Mouse (Mus musculus) lung, adult 18-20 months (tissue): ENCODE measurements around the gene Atp8a2.
"Not testable (repeated sequence)": the region's sequence is repeated elsewhere in the genome, so short reads cannot be mapped to it uniquely, and the experiment has no call there.

Source experiments
- DNase-seq, 2 experiments: peaks; one replicate each; pipeline ENCODE4 v3.0.0; 2022; ENCODE audit warnings: mixed read lengths in 2 of 2

The Atp8a2 gene

DNA sequence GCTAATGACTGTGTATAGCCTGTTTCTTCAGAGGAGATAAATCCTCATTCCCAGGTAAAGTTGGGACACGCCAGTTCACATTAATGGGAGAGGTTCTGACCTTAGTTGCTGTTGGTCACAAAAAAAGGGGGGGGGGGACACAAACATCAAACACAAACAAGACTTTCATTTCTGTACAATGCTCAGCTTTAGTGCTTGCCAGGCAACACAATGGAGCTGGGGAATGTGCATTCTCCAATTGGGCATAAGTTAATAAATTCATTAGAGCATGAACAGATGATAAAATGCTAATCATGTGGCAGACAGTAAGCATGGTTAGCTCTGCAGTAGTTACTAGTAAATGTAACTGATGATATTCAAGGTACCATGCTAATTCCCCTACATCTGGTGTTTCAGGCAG lies 195.2 kb downstream of the Atp8a2 start:
- DNase-seq, result no peak

DNA sequence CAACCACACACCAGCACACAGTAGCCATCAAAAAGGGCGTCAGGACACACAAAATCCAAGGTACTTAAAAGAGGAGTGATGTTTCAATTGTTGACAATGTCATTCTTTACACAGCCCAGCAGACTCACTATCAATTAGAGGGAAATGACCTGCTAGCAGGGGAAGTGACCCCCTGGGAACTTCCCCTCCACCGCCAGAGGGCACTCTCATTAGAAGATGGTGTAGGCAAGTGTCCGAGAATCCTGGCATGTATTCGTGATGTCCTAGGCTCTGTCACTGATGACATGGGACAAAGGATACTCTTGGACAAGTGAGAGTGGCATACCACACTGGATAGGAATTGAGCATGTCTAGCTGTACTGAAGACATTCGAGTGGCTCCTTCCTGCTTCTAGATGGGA lies 208.1 kb downstream of the Atp8a2 start:
- DNase-seq, result no peak

DNA sequence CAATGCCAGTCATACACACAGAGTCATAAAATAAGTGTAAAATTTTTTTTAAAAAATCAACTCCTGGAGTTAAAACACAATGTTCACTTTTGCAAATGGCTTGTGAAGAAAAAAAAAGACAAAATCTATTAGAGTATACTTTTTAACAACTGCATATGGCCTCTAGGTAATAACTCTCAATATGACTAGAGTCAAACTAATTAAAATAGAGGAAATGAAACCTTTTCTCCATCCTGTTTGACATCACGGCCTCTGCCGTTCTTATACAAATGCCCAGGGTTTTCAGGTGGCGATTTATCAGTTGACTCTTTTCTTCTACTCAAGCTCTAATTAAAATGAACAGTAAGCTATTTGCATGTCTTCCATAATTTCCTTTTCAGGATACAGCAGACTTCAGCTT lies 209.0 kb downstream of the Atp8a2 start:
- DNase-seq, result no peak

DNA sequence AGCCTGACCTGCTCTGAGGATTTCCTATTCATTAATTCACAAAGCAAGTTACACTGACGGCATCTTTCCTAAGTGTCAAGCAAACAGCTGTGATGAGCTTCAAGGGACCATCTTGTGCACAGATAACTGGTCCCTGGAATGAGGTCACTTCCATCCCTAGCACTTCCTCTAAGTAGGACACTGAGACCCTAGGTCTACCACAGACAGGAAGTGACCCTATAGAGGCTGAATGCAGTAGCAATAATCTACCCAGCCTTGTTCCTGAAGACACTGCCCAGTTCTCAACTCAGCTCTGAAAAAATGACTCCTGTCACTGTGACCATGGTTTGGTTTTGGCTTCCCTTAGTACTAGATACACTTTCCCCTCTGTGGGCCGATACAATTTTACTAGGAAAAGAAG lies 219.0 kb downstream of the Atp8a2 start:
- DNase-seq, result no peak

DNA sequence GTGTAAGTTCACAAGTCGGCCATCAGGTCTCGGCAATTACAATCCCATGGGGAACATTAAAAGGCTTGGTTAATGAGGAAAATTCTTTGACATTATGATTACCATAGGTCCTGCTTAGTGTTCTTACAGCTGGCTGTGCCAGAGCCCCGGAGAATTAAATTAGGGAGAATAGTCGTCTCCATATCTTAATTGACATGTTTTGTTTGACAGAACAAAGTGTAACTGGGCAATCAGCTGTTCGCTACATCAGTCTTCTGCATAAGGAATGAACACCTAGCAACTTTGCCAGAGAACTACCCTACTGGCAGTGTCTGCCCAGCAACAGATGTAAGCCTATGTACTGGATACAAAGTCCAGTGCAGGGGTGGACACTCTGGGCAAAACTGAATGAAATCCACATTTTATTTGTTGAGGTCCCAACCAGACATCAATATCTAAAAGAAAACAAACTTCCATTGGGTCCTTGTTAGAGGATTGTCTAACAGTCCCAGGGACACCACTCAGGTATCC lies 225.7 kb downstream of the Atp8a2 start:
- DNase-seq, result no peak

DNA sequence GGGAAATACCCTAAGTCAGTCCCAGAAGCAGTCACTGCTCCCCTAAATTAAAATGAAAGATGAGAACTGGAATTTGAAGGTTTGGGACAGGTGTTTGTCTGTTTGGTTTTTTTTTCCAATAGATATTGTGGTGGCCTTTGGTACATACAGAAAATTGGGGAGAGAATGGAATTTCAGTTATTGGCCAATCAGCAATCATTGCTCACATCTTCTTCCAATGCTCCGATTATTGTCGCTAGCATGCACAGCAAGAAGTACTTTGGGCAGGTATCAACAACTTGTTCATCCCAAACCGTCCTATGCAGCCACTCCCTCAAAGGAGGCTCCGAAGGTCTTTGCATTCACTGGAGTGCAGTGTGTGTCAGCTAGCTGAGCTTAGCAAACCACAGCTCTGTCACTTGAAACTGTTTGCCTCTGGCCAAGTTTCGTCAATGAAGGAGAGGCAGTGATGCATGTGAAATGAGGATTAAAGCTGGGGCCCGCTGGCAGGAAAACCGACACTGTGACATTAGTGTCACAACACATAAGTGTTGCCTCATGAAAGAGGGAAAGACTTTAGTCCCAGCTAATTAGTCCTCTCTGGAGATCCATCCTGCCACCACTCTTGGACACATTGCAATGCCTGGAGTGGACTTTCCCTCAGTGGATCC lies 227.4 kb downstream of the Atp8a2 start:
- no peak for DNase-seq

DNA sequence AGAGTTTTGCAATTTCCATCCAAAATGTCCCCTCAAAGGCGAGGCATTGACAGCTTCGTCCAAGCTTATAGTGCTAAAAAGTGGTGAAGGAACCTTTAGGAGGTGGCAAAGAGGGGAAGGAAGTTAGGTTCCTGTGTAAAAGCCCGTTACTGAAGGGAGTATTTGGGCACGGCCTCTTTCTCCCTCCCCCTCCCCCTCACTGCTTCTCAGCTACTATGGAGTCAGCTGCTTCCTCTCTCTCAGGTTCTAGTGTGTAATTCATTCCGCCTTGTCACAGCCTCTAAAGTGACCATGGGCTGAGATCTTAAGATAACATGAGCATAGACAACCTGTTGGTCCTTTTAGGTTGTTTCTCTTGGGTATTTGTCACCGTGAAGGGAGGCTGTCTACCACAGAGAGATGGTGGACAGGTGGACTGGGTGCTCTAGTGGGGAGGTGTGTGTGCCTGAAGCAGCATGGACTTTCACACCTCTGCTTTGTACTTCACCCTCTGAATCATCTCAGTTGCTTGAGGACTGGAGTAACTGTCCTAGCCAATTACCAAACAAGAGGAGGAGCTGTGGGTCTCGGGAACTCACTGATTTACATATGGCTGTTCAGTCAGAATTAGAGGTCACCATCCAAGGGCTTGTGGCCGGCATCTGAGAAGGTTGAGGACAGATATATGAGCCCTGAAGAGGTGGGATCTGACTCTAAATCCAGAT lies 229.0 kb downstream of the Atp8a2 start:
- no peak for DNase-seq

DNA sequence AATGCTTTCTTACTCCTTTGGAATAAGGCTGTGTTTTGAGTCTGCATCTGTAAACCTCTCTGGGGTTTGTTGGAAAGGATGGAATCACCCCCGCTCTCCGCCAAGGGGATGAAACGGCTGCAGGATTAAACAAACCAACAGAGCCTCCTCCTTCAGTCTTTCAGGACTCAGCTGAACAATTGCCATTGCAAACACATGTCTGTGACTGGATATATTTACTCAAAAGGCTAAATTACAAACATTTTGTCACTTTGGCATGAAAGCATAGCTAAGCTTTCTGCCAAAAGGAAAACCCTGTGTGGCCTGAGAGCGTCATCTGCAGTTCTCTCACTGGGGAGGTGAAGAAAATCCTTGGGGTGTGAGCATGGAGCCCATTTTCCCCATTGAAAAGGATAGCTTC lies 230.0 kb downstream of the Atp8a2 start:
- DNase-seq, result no peak

DNA sequence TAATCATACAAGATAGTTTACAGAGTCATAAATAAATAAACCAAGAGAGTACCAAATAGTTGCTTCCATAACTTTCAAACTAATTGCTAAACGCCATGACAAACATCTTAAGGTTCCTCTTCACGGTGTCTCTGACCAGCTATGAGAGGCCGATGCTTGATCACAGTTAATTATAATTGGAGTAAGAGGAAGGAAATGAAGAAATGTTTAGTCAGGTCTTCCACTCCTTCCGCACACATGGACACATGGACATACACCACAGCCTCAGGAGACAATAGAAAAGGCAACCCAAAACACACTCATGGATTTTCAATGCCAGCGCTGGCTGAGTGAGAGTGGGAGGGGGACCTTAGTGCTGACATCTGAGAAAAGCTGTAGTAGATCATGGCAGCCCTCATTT lies 232.4 kb downstream of the Atp8a2 start:
- DNase-seq, result no peak

DNA sequence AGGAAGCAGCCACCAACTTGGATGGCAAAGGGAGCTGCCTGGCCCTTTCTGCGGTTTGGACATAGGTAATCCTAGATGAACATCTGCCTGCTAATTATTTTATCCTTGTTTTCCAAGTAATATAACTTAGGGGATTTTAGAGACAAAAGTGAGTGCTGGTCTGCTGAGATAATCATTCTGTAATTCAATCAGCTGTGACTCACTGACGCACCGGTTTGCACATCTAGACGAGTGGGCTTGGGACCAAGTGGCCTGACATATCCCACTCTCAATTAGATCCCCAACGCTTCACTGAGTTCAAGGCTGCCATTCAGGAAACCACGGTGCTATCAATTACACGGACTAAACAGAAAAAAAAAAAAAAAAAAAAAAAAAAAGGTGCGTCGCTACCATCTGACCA lies 236.0 kb downstream of the Atp8a2 start:
- no peak for DNase-seq

DNA sequence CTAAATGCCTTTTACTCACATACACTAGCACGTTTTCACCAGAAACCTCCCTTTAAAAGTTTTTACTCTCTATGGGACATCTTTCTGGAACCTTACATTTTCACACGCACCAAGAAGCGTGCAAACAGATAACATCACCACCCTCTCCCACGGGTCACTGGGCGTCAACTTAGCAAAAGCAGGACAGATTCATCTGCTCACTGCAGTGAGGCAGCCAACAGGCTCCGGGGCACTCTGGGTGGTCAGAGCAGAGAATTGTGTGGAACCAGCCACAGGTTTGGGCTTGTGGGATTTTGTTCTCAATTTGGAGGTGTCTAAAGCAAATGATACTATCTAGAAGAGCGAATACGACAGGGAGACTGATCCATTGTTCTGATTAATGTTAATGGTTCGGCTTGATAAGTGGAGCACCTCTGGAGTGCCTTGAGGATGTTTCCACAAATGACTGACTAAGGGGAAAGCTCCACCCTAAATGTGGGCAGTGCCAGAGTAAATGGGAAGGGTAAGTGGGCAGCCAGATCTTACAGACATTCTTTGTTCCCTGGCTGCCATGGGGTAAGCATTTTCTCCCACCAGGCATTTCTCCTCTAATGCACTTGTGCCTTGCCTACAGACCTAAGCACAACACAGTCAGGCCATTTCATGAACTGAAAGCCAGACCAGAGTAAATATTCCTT lies 236.6 kb downstream of the Atp8a2 start:
- no peak for DNase-seq

DNA sequence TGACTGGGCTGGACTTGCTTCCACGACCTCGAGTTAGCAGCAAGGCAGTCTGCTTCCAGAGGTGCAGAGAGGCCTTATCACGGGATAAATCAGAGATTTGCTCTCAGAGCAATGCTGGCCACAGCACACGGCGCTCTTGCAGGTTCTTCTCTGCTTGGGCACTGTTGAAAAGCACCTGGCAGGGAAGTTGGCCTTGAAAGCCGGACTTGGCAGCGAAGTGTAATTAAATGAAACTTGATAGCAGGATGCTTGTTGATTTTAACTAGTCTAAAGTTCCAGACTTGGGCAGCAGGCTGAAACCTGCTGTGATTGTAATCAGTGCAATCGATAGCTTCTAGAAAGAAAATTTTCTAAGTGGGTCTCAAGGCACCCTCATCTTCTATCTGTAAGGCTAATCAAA lies 237.3 kb downstream of the Atp8a2 start:
- DNase-seq, result peak in 1 of 2 experiments; percentile 19

DNA sequence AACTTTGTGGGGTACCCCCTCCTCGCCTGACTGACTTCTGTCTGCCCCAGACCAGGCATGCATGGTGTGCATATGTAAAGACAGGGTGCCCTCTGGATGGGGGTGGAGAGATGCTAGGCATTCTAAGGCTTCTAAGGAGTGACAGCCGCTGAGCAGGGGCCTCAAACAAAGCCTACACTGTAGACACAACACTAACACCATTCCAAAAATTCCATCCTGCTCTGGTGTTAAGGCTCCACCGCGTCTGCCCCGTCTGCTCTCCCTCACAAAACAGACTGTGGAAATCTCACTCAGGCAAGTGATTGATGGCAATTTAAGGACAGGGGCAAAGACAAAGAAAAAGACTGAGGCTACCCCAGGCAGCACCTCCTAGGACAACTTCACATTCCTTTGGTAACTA lies 247.0 kb downstream of the Atp8a2 start:
- no peak for DNase-seq

DNA sequence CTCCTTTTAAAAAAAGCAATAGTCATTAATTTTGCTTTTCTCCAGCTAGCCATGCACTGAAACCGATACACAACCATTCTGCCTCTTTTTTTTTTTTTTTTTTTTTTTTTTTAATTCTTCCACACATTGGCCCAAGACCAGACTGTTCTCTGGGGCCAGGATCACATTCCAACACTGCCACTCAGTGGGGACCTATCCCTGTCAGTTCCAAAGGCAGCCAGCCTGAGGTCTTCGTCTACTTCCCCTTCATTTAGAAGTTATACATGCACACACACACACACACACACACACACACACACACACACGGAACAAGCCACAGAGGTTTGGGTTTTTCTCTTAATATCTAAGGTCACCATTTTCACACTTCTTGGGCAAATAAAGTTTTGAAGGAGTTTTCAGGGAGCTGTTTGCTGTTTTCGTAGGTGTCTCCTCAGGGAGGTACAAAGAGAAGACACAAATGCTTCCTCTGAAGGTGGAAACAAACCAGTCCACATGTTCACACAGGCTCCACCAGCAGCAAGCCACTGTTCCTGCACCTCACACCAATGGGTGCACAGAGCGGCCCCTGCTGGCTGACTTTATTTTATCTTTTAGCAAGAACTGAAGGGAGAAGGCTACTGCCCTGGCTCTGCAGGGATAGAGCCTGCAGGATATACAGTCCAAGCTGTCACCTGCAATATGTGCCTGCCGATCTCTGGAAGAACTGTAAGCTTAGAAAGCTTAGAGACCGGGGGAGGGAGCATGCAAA lies 253.9 kb downstream of the Atp8a2 start:
- peak; percentile 51 to 77 for DNase-seq

DNA sequence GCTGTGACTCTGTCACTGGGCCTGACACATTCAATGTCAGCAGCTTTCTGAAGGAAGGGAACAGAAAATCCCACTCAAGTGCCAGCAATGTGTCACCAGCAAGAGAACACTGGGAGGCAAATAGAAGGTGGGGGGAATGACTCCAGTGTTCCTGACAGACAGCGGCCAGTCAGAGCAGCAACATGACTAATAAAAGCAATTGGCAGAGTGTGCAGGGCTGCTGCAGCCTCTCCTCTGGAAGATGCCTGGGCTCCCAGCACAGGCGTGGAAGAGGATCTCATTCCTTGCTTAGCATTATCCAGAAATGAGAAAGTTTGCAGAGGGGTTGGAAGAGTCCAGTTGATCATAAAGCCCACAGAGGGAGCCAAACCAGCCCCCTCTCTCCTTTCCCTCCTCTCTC lies 254.8 kb downstream of the Atp8a2 start:
- DNase-seq, result no peak

DNA sequence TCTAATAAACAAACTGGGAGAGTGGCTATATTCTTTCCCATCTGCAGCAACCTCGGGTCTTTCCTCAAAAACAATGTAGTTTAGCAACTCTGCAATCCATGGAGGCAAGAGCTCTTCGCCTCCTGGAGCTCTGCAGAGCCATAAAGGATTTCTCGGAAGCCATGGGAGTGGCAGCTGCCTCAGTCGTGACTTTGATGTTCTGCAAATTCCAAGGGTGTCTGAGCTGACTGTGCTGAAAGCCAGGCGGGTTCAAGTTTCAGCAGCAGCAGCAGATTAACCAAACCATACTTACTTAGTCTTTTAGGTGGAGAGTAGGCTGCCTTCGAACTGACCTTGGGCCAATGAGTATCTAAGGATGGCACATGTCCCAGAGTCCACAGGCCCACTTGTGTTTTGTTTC lies 264.6 kb downstream of the Atp8a2 start:
- no peak for DNase-seq

DNA sequence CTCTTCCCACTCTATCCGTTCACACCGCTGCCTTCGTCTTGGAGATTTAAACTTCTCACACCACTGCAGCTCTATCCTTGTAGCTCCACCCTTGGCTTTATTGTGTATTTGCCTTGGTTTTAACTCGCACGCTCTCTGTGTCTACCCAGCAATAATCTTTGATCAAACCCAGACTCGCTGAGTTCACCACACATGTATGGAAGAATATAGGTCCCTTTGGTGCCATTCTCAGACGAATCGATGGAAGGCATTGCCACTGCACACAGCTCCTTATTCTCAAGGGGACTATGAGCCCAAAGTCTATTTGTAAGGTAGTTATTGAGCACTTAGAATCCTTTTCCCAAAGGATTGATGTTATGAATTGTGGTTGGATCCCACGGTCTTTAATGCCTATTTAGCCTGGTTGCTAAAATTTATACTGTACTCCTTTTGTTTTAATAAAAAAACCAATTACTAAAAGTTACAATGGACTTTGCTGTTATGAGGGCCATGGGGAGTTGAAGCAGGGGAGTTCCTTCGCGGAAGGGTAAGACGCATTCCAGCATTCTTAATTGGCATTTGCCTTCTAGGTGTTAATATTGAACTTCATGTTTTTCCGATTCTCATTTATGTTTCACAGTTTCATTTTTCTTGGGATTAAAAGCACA lies 265.4 kb downstream of the Atp8a2 start:
- no peak for DNase-seq

DNA sequence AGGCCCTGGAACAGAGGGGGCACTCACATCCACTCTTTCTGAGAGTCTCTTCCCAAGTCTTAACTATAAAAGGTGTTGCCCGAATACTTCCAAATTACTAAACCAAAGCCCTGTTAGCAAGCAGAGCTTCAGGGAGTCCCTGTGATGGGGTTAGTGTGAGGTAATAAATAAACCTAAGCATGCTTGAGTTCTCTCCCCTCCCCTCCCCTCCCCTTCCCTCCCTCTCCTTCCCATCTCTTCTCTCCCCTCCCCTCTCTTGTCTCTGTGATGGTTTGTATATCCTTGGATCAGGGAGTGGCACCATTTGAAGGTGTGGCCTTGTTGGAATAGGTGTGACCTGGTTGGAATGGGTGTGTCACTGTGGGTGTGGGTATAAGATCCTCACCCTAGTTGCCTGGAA lies 267.8 kb downstream of the Atp8a2 start:
- not testable (repeated sequence) for DNase-seq

DNA sequence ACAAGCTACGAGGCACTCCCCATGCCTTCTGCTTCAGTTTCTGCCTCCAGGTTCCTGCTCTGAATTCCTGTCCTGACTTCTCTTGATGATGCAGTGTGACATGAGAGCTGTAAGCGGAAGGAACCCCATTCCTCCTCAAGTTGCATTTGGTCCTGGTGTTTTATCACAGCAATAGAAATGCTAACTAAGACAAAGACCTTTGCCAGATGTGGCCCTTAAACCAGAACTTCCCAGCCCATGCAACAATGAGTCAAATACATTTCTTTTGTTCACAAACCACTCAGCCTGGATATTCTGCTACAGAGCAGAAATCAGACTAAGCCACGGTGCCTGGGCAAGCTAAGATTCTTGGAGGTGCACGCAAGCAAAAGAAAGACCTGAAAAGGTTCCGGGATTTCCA lies 268.2 kb downstream of the Atp8a2 start:
- DNase-seq, result no peak

DNA sequence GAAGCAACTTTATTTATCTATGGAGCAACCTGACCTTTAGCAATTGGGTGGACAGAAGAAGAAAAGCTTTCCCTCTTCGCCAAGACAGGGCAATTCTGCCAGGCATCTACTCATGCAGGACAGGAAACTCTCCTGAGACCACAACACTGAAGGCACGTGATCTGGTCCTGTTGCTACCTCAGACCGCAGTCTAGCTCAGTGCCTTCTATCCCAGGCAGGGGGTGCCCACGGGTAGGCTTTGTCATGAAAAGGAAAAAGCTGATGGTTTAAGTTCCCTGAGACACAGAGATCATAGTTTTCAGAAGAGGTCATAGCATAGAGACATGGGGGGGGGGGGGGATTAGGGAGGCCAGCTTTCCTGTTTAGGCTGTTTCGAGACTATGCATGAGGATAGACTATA lies 269.2 kb downstream of the Atp8a2 start:
- no peak for DNase-seq

DNA sequence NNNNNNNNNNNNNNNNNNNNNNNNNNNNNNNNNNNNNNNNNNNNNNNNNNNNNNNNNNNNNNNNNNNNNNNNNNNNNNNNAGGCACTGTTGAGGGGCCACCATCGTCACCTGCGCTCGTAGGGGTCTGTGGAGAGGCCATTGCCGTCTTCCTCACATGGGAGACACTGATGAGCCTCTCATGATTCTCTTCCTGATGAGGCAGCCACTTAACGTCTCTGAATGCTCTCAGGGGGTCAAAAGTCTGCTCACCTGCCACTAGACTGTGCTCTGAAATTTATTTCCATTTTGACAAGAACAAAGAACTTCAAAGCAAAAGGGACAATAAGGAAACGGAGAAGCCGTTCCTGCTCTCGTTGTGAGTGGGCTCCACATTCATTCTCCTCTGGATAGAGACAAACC lies 277.1 kb downstream of the Atp8a2 start:
- no peak for DNase-seq

DNA sequence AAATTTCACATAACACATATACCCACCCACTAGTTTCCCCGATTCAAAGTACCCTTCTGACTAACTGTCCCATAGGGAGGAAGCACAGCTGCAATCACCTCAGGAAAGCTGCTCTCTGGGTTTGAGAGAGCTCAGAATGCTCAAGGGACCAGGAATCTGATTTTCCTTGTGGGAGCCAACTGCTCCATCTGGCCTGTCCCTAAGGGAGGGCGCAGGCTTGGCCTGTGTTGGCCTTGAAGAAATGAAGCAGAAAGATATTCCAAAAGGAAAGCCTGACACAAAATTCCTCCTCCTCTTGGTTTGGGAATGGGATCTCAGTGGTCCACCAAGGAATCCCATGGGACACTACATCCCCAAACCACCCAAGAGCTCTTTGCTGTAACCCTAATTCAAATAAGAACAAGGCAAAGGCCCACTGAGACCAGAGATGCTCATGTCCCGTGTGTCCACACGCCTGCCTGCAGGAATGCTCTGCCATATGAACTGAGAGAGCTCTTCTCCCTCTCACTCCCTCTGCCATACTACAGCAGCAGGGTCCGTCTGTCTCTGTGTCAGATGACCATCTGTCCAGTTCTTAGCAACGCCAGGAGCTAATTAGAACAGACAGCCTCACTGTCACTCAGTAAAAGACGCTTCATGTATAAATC lies 293.4 kb downstream of the Atp8a2 start:
- no peak for DNase-seq
